Mouse (Mus musculus) liver, adult 2 months (tissue): ENCODE results near the gene Gbp3.

Source experiments
- CTCF ChIP-seq: fragments of 200-500 bp; IDR thresholded peaks from 2 replicates; pipeline ENCODE4 v1.5.1; 2011; ENCODE audit warnings: low read depth, low read length, control low read depth
- POLR2A ChIP-seq: fragments of 200-500 bp; IDR thresholded peaks from 2 replicates; pipeline ENCODE4 v1.6.1; 2011; ENCODE audit warnings: low read length, control low read depth; ENCODE audit not compliant: insufficient read depth; ENCODE audit errors: extremely low read depth

- TF ChIP-seq POLR2A, result no peak
- TF ChIP-seq CTCF, result no peak
Observed at GRCm38 (mm10) chr3:142546690-142547089, 13.1 kb upstream of the Gbp3 start.
